Mouse (Mus musculus) right cerebral cortex, adult 18-20 months (tissue): Measurements from ENCODE around the gene Scand1.

ENCODE experiments used
- DNase-seq: peaks from one replicate; pipeline ENCODE4 v3.0.0; 2022; ENCODE audit warnings: mixed read lengths

Scand1 gene

DNA sequence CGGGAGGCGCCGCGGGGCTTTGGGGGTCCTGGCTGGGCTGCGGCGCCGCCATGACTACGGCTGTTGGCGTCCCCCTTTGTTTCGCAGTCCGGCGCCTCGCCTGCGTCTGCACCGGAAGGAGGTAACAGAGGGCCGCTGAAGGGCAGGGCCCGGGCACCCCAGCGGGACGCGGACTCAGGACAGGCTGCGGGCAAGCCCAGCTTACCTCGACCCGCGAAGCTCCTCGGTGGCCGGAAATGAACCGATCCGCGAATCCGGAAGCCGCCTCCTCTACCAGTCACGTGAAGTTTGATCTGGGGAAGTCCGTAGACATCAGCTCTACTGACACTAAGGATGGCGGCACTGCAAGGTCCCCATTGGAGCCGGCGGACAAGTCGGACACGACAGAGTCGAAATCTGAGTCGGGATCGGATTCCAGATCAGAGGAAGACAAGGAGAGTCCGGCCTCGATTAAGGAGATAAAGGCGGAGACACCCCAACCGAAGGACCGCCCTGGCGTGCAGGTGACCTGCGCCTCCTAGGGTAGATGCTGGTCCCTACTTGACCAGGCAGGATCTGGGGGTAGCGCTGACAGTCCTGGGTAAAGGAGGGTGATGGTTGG is at the start of gene Scand1, which contains the start of gene Cnbd2:
Scand1 (minus strand) TSS at position 408 of the 601 bp plus-strand sequence.
Cnbd2 (plus strand) TSS at position 3 of the 601 bp plus-strand sequence.
- peak; percentile 88 for DNase-seq

DNA sequence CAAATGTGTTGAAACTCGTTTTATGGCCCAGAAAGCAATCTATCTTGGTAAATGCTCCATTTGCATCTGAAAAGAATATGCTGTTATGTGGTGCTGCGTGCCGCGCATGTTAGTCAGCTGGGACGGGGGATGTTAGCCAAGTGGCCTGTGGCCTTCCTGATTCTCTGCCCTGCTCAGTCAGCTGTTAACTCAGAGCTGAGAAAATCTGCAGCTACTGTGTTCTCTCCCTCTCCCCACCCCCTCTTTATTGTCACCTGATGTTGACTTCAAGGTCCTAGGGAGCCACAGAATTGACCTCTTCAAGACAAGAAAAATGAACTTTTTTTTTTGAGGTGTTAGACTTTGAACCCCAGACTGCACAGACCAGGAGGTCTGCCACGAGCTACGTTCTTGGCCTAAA is 43.5 kb upstream of the Scand1 start:
- DNase-seq, result peak; percentile 18

DNA sequence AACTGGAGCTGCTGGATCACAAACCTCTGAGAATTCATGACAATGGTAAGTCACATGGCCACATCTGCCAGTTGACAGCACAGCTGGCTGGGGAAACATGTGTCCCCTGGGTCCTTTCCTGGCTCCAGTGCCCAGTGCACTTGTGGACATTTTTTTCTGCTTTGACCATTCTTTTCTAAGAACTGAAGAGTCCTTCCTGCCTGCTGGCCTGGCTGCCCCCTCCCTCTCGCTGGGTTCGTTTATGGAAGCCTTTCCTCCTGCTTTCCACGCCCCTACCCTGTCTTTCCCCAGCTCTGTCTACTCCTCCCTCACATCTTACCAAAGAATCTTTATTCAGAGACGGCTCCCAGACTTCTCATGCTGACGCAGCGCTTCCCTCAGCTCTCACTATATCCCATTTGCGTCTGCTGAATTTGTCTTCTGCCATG is 40.8 kb upstream of the Scand1 start:
- DNase-seq, result peak; percentile 10

DNA sequence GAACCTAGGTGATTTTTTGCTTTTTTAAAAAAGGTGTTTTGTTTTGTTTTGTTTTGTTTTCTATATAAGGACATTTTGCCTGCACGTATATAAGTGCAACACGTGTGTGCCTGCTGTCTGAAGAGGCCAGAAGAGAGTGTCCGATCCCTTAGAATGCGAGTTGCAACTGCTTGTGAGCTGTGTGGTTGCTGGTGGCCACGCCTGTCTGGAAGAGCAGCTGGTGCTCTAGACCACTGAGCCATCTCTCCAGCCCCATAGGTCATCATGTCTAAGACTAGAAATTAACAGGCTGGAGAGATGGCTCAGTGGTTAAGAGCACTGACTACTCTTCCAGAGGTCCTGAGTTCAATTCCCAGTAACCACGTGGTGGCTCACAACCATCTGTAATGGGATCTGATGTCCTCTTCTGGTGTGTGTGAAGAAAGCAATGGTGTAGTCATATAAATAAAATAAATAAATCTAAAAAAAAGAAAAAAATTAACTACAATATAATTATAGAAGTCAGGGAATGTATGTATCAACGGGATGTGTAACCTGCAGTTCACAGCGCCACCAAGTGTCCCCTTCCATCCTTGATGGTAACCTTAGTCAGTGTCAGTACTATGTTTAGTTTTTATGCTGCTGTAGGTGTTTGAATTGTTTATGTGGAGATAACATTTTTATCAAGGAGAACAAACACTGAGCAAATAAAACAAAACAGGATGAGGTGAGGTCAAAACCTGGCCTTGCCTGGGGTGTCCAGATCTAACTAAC is 40.1 kb upstream of the Scand1 start:
- no peak for DNase-seq

DNA sequence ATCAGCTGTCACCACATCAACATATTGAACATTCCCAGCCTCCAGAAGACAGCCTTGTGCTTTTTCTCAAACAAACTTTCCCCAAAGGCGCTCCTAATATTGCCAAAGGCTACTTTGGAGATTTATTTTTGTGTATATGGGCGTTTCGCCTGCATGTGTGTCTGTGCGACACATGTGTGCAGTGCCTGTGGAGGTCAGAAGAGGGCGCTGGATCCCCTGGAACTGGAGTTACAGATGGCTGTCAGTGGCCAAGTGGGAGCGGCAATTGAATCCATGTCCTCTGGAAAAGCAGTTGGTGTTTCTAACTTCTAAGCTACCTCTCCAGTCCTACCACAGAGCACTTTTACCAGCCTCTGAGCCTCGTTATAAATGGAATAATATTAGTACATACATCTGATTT is 38.7 kb upstream of the Scand1 start:
- DNase-seq, result no peak

DNA sequence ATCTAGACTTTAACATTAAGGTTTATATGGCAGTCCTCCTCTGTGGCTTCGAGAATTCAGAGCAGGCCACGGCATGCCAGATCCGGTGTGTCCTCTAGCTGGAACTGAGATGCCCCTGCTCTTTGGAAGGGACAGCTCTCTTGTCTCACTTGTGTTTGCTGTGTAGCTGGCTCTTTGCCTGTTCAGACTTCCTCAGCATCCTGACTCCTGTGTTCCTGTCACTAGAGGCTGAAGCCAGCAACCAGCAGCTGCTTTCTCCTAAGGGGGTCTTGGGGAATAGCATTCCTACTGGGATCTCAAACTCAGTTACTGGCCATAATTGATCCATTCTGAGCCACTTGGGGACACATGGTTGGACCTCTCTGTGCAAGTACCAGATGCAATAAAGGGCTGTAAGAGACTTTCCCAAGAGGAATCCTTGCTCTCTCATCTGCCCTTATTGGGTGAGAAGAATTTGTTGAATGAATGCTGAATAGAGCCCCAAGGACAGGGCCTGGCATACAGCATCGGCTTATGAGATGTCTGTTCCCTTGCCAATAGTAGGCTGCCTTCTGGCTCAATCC is 36.9 kb upstream of the Scand1 start:
- DNase-seq, result no peak

DNA sequence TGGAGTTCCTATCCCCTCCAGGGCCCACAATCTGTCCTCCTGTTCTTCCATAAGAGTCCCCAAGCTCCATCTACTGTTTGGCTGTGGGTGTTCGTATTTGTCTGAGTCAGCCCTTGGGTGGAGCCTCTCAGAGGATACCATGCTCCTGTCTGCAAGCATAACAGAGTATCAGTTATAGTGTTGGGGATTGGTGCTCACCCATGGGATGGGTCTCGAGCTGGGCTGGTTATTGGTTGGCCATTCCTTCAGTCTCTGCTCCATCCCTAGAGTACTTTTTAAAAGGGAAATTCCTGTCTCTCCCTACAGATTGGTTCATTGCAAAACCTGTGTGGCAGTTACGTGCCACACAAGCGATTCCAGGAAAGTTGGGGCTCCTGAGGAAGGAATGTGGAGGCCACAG is 36.3 kb upstream of the Scand1 start:
- DNase-seq, result no peak

DNA sequence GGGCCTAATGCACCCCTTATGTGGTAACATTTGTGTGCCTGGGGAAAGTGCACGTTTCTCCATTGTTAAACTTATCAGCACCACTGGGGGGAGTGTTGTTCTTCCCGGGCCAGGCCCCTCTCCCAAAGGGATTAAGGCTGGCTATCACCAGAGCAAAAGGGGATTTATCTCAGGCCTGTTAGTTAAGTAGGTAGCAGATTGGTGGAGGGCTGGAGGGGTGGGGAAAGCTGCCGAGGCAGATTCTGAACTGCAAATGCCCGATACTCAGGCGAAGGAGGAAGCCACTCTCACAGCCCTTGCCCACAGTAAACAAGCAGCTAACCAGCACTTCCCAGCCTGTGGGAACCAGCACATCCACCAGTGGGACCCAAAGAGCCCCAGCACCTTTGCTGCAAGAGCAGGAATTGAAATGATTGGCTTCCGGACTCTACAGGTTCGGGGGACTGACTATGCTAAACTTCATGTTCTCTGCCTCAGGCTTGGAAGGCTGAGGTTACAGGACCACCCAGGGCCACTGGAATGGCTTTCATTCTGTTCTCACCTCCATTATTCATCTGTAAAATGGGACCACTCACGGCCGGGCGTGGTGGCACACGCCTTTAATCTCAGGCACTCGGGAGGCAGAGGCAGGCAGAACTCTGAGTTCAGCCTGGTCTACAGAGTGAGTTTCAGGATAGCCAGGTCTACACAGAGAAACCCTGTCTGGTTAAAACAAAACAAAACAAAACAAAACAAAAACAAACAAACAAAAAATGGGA is 32.5 kb upstream of the Scand1 start:
- DNase-seq, result peak; percentile 14

DNA sequence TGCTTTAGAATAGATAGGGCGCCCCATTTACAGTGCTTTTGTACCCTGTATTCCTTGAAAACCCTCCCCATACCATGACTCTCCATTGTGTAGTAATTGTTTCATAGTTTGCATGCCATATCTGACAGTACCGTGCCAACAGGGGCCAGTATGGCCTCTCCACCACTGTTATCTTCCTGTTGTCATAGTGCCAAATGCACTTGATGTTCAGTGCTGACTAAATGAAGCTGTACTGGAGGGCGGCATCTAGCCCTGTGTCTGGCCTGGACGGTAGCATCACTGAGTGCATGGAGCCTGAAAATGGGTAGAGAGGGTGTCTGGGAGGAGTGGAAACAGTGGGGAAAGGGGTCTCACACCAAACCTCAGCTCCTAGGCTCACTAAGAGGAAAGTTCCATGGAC is 27.6 kb upstream of the Scand1 start:
- no peak for DNase-seq

DNA sequence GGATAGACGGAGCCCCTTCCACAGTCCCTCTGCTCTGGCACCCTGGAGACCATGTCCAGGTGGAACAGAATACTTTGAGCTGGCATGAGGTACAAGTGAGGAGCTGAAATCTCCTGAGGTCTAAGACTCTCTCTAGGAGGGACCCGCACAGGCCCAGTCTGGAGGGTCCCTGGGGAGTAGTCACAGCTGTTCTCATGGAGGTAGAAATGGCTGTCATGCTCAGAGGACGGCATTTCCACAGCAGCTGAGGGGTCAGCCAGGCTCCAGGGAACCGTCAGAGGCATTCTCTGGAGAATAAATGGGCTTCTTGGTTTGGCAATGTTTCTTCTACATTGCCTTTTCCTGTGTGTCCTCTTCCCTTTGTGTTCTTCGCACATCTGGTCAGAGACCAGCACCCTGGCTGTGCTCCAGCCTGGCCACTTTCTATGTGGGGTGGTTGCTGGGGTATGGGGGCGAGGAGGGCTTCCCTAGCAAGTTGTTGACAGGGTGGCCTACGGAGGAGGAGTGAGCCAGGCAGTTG is 19.0 kb upstream of the Scand1 start:
- DNase-seq, result no peak

DNA sequence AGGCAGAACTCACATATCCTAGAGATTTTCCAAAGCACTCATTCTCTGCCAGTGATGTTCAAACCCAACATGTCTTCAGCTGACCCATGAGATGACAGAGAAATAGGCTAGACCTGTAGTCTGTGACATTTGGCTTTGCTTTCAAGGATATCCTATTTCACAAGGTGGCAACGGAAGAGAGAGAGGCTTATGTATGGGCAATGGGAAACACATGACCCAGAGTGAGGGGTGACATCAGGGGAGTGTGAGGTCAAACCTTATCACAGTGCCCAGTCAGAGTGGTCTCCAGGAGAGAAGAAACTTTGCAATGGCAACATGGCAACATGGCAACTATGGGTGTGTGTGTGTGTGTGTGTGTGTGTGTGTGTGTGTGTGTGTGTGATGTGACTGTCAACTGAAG is 18.2 kb upstream of the Scand1 start:
- DNase-seq, result no peak

DNA sequence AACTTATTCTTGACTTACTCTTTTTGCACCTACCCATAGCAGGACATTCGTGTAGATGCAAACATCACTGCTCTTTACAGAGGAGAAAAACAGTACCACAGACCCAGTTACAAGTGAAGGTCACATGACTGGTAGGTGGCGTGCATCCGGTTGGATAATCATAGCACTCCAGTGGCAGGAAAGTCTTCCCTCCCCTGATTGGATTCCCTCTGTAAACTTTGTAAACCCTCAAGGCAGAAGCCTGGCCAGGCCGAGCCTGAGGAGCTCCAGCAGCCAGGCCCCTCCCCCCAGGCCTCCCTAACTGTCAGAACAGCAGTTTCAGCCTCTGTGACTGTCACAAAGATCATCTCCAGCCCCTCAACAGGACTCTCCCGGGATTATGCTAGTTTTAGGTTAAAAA is 12.2 kb upstream of the Scand1 start:
- no peak for DNase-seq

DNA sequence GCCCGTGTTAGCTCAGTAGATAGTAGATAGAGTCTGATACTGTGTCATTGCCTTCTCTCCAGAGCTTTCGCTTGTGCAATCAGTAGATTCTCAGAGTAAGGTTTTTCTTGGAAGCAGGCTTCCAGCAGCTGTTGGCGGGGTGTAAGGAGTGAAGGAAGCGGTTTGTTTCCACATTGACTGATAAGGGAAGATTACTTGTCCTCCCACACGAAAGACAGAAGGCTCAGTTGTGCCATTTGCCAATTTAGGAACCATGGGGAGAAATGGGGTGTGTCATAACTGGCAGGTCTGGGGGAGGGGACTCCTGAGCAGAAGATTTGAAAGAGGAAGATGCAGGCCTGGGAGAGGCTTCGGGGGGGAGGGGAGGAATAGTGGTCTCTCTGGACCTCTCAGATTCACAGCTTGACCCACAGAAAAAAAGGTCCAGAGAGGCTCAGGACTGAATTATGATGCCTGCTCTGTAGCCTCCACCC is 11.6 kb upstream of the Scand1 start:
- DNase-seq, result peak; percentile 72

DNA sequence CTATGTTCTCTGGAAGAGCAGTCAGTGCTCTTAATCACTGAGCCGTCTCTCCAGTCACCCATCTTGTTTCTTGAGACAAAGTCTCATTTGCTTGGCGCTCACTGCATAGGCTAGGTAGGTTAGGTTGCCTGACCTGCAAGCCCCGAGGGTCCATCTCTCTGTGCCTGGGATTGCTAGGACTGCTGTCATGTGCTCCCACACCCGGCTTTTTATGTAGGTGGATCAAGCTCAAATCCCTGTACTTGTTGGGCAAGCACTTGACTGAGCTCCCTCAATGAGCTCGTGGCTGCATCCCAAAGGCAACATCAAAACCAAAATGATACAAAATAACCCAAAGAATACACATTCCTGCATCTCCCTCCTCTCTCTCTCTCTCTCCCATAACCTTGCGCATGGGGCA is 9.0 kb upstream of the Scand1 start:
- DNase-seq, result no peak

DNA sequence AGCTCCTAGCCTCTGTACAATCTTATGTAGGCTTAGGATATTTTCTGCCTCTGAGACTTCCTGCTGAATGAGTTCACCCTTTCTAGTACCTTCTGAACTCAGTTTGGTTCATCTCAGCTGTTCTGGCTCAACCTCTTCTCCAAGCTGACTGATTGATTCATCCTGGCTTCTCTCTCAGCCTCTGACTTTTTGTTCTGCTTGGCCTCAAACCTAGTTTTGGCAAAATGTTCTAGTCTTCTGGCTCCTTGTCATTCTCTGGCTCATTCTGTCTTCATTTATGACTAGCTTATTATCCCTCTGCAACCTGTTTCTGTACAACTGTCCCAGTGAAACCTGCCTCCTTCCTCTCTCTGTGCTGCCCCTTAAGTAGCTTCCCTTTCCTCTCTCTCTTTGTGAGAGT is 6.0 kb upstream of the Scand1 start:
- no peak for DNase-seq

DNA sequence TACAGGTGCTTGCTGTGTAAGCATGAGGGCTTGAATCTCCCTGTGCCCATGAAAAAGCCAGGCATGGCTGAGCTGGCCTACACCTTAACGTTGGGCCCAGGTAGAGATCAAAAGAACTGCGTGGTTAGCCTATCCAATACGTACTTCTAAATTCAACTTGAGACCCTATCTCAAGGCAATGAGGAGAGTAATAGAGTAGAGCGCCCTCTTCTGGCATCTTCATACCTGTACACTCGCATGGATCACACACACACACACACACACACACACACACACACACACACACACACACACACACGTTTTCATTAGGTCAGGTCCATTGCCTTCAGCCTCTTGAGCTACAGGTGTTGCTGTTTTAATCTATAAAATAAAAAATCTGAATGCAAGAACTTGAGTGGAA is 2.3 kb upstream of the Scand1 start:
- no peak for DNase-seq

DNA sequence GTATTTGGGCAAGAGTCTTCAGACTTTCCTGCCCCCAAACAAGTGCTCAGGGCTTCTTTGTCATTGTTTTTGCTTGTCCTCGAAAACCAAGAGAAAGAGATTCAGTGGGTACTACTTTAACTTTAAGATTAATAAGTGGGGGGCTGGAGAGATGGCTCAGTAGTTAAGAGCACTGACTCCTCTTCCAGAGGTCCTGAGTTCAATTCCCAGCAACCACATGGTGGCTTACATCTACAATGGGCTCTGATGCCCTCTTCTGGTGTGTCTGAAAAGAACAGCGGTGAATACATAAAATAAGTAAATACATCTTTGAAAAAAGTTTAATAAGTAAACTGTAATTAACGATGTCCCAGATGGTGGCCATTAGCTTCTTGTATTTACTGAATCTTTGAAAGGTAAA is 649 bp upstream of the Scand1 start:
- DNase-seq, result no peak

DNA sequence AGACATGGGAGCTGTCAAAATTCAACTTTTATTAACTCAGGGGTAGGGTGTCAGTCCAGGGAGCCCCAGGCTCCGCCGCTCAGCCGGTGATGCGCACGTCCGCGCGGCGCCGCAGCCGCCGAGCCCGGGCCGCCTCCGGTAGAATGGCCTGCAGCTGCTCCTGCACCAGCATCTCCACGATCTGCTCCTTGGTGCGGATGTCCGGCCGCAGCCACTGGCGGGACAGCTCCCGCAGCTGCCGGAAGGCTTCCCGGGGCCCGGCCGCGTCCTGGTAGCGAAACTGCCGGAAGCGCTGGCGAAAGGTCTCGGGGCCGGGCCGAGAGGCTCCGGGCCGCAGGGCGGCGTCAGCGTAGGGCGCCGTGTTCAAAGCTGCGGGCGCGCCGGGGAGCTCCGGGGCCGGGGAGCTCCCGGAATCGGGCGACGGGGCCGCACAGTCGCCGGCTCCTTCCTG is 638 bp downstream of the Scand1 start:
- DNase-seq, result peak; percentile 49

DNA sequence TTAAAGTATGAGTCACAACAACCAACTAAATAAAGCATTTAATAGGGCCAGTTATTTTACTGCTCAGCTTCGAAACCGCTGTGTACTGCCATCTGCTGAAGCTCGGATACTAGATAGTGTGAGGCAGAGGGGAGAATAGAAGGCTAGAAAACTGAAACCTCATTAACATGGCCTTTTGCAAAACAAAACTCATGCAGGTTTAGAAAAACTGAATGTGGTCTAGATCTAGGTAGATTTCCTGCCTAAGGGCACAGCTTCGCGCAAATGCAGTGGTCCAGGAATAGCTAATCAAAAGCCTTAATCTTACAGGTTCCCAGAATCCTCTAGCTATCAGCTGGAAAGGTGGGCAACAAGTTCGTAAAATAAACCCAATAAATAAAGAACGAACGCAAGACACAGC is 1.1 kb downstream of the Scand1 start:
- DNase-seq, result no peak

DNA sequence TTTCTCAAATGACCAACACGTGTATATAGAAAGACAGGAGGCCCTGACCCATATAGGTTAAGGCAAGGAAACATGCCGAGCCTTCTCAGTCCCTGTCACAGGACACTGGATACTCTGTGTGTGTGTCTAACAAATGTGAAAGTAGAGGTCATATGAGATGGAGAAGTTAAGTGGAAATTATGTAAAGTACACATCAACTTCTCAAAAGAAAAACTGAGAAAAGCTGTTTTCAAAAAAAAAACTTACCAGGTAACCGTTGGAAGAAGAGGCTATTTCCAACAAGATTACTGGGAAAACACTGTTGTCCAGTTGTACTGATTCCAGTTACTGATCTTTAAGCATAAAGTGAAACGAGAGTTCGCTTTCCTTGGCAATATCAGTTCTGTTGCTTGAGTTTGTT is 1.6 kb downstream of the Scand1 start:
- DNase-seq, result no peak

DNA sequence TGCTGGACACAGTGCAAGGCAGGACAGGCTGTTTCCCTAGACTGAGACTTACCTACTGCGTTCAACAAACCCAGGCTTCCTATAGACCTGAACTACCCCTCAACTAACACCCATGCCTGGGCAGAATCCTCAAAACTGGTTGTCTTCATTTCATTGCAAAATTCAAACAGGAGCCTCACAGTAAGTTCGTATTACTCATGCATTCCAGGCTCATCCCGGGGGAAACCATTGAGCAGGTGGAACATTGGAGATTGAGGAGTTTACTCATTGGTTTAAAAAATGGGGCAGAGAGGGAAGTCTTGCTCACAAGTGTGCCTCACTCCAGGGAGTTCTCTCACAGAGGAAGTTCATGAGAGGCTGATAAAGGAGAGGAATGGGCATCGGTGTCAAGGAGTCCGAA is 2.0 kb downstream of the Scand1 start:
- no peak for DNase-seq

DNA sequence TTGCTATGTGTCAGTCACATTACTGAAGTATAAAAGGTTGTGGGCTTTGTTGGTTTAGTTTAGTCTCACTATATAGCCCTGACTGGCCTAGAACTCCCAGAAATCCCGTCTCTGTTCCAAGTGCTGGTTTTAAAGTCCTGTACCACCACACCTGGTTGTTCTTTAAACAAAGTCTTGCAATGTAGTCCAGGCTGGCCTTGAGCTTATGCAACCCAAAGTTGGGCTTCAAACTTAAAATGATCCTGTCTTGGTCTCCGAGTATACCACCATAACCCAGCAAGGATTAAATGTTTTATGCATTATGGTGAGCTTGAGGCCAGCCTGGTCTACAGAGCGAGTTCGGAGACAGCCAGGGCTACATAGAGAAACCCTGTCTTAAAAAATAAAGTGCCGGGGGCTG is 2.6 kb downstream of the Scand1 start:
- no peak for DNase-seq

DNA sequence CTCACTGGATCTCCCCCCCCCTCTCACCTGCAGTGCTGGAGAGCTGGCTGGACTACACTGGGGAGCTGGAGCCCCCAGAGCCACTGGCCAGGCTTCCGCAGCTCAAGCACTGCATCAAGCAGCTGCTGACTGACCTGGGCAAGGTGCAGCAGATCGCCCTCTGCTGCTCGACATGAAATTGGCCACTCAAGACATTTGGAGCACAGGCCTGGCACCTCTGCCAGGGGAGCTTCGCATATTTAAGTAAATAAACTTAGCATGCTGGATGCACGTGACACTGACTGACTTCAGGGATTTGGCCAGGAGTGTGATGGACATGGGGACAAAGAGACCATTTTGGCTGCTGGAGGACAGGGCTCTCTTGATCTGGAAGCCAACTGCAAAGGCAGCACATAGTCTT is 5.2 kb downstream of the Scand1 start:
- no peak for DNase-seq
